Mouse (Mus musculus) ES-Bruce4 (cell line): ENCODE data around the gene 2510039O18Rik.
A peak's percentile ranks its signal among the peaks of the same experiment; 100 is the strongest.

ENCODE experiments used
- CTCF ChIP-seq: IDR thresholded peaks from one replicate; pipeline ENCODE4 v1.8.1; 2011; ENCODE audit warnings: low read depth, low read length
- EP300 ChIP-seq: IDR thresholded peaks from 2 replicates; pipeline ENCODE4 v1.6.1; 2011; ENCODE audit warnings: low read depth, low read length; ENCODE audit not compliant: insufficient read depth
- POLR2A ChIP-seq: IDR thresholded peaks from one replicate; pipeline ENCODE4 v1.8.1; 2011; ENCODE audit warnings: low read length; ENCODE audit not compliant: insufficient read depth

GRCm38 (mm10) chr4:147938148-147939096 lies 2.3 kb upstream of the 2510039O18Rik start:
- TF ChIP-seq POLR2A: no peak
- no peak for TF ChIP-seq CTCF
- 0 out of 2 replicates have a peak, but pooled peaks have one; percentile 21 for TF ChIP-seq EP300
